Mouse (Mus musculus): ENCODE measurements around the gene Kcnj10.

Gene Kcnj10

DNA sequence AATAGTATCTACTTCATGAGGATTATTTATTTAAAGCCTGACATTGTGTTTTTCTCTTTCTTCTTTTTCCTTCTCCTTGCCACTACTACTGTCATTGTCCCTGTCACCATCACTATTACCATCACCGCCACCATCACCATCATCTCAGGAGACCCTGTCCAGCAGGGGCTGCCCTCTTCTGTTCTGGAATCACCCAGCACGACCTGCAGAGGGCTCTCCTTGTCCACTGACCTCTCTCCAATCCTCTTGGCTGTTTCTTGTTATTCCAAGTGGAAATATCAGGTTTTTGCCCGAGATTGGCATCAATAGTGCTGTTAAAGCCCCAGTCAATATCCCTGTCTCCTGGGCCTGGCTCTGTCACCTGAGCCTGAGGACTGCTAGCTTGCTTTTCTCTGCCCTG, 7.5 kb upstream of the Kcnj10 start:
- peak; percentile 25 for DNase-seq

DNA sequence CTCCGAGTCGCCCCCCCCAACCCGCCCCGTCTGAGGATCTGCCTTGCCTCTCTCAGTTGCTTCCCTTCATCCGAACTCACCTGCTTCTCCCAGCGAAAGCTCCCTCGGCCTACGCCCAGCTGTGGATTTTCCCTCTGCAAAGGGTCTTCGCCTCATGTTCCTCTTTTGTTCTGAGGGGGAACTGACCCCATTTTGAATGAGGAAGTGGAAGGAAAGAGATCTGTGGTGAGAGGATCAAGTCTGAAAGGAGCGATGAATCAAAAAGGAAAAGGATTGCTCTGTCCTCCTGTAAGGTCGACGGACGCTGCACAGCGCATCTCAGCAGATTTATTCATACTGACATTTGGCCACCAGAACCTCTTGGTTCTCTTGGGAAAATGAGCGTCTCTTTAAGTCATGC, 5.2 kb upstream of the Kcnj10 start:
- no peak for DNase-seq

DNA sequence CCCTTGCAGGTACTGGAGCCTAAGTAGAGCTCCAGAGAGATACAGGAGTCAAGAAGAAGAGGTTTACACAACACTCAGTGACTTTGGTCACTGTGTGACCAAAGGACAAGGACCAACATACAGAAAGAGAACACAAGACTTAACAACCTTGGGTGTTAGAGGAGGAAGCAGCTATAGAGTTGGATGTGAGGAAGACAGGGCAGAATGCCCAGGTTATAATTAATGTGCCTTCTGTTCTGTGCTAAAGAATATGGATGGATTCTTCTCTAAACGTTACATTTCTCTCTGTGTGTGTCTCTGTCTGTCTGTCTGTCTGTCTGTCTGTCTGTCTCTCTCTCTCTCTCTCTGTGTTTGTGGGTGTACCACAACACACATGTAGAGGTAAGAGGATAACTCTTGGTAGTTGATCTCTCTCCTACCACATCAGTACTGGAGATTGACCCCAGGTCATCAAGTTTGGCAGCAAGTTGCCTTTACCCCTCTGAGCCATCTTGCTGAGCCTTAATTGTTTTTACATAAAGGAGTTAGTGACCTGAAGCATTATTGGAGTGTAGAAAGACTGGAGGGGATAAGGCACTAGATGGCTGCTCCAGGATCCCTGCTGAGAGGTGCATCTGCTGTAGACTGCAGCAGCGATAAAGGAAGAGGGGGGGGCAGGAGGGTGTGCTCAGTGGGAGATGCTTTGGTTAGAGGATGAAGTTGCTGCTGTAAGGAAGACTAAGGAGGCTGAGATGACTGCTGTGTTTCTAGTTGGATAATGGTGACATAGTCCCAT, 3.4 kb upstream of the Kcnj10 start:
- no peak for DNase-seq

DNA sequence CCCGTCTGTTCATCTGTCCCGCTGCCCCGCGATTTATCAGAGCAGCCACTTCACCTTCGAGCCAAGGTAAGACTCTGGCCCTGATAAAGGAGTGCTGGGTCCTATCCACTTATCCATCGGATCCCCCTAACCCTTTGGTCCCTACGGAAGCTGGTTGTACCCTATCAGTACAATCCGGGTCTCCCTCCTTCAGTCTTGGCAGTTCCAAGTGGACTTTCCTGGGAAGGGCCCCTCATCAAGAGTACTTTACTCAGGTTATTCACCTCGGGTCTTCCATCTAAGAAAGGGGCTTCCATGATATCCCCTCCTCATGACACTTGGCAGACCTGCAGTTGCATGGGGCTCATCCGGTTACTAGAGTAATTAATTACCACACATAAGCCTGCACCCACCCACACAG, 376 bp downstream of the Kcnj10 start:
- no peak for DNase-seq

DNA sequence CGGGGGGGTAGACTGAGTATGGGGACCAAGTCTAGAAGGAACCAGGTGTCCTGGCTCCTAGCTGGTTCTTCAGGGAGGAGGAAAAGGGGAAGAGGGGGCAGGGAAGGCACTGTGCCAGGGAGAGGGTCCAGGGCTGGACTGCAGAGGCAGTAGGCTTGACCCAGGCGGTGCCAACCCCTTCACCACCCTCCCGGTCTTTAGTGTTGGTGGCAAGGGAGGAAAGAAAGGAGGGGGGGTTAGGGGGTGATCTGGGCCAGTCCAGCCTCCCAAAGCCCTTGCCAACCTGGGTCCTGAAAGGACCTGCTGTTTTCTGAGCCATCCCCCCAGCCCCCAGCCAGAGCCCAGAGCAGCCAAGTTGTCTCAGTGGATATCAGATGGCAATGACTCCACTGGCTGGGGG, 1.7 kb downstream of the Kcnj10 start:
- no peak for DNase-seq

DNA sequence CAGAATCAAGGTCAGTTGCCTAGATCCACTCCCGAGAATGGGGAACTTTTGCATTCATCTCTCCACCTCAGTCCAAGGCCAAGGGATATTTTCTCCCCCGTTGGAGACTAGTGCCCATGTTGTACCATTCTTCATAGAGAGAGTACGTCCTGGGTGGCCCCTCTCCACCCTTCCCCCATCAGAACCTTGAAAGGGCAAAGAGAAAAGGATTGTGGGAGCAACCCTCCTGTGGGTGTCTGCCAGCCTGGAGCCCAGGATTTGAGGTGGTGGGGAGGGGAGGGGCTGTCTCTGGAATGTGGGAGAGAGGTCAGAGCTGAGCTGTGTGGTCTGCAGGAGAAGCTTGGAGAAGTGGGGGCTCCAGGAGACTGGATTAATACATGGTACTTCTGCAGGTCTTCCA, 2.9 kb downstream of the Kcnj10 start:
- peak; percentile 22 for DNase-seq

DNA sequence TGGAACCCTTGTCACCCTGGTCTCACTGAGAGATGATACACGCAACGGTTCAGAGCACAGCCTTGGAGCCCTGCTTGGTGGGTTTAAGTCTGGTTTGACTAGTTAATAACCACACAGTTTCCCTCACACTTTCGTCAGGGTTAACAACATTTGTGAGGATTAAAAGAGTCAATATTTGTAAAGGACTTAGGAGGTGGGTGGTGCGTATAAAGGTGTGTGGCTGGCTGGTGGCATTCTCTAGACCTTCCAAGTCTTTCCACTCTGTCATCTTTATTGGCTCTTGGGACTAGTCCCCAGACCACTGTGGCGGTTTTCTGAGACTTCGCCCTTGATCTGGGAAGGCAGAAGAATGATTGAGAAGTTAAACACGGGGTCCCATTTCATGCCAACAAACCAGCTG, 3.8 kb downstream of the Kcnj10 start:
- DNase-seq = no peak

DNA sequence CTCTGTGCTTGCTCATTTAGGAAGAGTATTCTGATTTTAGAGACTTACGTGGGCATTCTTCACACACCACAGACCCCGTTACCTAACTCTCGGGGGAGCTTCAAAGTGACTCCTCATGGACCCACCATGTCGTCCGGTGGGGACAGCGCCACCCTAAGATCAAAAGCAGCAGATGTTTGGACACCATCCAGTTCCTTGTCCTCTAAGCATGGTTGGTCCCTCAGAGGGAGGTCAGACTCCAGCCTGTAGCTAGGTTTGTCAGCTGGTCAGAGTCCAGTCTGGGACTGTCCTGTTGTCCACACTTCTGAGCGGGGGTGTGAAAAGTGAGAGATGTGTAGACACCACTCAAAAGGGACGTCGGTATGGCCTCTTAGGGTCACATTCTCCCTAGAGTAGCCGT, 5.7 kb downstream of the Kcnj10 start:
- no peak for DNase-seq

DNA sequence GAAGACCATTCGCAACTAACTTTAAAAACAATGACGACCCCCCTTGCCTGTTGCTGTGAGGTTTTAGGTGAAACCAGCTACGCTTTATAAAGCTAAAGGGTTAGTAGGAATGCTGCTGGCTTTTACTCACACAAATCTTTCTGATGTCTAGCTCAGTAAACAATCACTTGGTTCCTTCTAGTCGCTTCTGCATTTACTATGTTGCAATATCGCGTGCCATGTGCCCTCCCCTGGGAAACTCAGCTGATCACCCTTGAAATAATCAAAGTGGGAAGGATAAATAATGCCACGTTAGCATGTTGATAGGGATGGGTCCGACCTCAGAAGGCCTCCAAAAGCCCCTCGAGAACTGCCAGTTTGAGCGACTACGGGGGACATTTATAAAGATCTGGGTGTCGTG, 6.4 kb downstream of the Kcnj10 start:
- DNase-seq = no peak

DNA sequence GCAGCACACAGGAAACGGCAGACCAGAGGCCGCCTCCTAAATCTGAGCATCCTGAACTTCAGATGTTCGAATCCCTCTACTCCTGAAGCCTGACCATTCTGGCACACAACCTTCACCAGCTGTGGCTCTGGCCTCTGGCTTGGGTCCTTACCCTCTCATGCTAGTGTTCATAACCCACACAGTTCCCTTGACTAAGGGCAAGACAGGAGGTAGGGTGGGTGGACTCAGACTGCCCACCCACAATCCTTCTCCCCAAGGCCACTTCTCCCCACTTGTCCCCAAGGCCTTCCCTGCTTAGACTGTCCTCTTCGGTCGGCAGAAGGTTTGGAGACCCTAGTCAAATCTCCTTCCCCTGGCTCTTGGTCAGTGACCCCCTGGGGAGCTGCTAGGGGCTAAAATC, 8.5 kb downstream of the Kcnj10 start:
- DNase-seq = no peak

DNA sequence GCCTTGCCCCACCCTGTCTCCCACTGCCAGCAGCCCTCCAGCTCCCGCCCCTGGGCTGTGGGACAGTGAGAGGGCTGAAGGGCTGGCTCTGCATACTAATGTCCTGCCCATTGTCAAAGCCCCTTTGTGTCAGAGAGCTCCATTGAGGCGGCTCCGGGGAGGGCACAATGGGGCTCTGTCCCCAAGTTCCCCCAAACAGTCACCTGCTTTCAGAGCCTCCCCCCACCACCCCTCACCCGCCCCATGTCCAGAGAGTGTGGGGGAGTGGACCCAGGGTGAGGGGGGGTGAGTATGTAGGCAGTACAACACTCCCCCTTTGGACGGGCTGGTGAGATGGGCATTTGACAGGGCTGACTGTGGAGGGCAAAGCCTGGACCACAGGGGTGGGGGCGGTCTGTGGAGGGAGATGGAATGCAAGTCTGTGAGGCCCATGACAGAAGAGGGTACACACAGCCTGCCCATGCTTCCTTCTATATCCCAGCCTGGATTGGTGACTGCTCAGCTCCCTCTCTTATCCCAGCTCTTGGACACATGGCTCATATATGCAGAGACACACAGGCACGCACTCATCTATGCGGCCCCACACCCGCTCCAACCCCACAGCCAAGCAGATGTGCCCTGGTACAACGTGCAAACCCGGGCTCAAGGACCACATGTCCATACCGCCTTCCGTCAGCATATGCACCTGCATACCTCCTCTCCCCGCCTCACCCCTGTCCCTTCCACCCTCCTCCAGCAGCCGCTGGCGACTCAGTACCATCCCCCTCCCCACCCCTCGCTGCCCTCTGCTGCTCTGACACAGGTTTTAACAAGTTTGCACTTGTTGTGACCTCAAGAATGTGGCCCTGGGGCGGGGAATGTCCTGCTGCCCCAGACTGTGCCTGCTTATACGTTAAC, 9.2 kb downstream of the Kcnj10 start:
- DNase-seq = peak; percentile 91

DNA sequence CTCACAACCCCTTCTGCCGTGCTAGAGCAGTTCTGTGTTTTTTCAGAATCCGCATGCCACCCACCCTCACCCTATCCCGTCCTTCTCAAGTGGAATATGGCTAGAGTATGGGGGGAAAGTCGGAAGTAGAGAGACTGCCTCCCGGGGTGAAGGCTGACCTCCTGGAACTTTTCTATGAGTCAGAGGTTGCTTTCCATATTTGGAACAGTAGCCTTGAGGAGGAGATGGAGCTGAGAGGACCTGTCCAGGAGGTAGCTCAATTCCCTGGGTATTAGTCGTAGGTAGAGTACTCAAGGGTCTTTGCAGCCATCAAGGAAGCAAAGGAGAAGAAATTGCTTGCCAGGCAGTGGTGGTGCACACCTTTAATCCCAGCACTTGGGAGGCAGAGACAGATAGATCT, 11.0 kb downstream of the Kcnj10 start:
- no peak for DNase-seq

DNA sequence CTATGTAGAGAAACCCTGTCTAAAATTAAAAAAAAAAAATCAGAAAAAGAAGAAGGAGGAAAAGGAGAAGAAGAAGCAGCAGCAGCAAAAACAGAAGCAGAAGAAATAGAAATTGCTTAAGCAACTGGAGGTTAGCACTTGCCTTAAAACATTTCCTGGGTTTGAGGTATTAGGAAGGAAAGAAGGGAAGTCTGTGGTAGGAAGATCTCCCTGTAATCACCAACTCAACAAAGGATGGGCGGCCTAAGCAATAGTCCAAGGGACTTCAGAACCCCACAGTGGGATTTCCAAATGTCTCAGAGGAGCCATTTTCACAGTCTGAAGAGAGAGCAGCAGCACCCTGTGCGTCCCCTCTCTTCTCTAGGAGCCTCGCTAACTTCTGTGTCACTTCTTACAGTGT, 11.4 kb downstream of the Kcnj10 start:
- no peak for DNase-seq

DNA sequence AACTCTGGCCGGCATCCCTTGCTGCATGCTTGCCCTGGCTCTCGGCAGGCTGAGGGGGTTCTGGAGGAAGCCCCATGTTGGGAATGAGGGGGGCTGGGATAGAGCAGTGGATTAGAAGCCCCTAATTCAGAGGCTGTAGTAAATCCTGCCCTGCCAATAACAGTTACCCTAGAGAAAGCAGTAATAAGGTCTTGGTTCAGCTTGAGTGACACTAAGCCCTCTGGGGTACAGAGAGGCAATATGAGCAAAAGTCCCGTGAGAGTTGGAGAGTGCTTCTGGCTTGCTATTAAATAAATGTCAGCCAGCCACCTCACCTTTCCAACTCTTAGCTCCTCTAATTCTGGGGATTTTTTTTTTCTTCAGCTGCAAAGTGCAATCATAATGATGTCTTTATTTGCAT, 14.3 kb downstream of the Kcnj10 start:
- DNase-seq = no peak

DNA sequence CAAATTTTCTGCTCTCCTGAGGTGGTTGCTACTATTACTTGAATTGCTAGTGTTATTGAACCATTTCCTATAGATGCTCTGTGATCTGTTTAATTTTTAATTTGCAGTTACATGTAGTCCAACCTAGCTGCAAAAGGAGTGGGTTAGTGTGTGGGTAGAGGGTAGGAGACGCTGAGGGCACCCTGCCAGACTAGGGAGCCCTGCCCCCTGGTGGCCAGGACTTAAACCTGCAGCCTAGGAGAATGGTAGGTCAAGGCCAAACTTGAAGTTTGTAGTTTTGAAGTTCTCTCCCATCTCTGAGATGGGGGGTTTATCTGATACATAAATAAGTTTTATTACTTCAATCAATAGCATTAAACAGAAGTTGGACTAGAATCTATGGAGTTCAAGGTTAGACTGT, 16.5 kb downstream of the Kcnj10 start:
- peak; percentile 79 for DNase-seq

DNA sequence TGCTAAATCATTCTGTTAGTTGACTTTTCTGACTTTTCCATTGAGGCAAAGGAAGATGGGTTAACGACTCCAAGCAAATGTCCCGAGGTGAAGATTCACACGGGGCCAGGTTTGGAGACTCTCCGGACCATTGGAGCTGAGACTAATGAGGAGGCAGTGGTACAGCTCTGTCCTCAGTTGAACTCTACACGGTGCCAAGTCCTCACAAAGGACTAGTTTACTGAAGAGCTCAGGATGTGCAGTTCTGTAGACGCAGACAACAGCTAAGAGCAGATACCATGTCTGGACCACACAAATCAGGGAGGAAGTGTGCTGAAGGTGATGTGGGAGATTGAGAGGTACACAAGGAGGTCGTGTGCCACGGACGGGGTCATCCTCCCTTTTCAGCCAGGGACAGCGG, 17.3 kb downstream of the Kcnj10 start:
- no peak for DNase-seq

DNA sequence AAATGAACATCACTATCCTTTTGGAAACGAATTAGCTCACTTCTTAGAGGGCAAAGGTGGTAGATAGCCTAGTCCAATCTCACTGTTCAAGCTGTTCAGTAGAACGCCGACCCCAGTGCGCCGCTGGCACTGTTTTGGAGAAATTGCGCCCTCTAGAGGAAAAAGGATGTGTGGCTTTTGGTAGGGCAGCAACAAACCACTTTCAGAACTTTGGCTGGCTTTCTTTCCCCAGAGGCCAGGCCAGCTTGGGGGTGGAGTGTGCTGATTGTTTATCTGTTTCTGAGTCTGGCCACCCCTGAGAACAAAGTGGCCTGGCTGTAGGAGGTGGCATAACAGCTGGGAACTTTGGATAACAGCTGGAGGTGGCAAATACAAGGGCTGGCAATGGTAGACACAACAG, 23.7 kb downstream of the Kcnj10 start:
- peak; percentile 50 for DNase-seq

DNA sequence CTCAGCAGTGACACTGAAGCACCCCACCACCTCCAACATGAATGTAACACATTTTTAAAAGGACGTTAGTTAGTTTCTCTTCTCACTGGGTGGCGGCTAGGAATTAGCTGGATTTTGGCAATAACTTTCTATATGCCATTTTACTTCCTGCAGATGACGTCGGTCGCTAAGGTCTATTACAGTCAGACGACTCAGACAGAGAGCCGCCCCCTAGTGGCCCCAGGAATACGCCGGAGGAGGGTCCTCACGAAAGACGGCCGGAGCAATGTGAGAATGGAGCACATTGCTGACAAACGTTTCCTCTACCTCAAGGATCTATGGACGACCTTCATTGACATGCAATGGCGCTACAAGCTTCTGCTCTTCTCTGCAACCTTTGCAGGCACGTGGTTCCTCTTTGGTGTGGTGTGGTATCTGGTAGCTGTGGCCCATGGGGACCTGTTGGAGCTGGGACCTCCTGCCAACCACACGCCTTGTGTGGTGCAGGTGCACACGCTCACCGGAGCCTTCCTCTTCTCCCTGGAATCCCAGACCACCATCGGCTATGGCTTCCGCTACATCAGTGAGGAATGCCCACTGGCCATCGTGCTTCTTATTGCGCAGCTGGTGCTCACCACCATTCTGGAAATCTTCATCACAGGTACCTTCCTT, 27.9 kb downstream of the Kcnj10 start:
- peak; percentile 74 for DNase-seq

DNA sequence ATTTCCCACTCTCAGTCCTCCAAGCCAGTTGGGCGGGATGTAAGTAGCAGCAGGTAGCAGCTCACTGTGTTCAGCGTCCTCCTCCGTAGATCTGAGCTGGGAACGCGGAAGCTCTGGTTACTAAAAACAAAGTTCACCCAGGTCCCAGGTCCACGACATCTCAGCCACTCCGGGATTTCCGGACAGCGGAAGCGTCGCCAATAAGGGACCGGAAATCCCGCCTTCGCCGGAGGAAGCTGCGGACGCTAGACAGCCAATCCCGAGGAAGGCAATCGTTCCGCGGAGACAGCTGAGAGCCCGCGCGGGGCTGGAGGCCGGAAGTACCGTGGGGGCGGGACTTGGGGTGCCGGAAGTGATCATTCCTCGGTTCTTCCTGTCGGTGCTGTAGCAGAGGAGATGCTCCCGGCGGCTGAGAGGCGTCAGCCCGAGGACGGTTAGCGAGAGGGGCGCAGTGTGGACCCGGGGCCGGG, 35.2 kb downstream of the Kcnj10 start, which contains the start of gene Pigm:
TSS of gene Pigm (plus strand) at position 349 of the 470 bp plus-strand sequence.
- DNase-seq = peak; percentile 99

DNA sequence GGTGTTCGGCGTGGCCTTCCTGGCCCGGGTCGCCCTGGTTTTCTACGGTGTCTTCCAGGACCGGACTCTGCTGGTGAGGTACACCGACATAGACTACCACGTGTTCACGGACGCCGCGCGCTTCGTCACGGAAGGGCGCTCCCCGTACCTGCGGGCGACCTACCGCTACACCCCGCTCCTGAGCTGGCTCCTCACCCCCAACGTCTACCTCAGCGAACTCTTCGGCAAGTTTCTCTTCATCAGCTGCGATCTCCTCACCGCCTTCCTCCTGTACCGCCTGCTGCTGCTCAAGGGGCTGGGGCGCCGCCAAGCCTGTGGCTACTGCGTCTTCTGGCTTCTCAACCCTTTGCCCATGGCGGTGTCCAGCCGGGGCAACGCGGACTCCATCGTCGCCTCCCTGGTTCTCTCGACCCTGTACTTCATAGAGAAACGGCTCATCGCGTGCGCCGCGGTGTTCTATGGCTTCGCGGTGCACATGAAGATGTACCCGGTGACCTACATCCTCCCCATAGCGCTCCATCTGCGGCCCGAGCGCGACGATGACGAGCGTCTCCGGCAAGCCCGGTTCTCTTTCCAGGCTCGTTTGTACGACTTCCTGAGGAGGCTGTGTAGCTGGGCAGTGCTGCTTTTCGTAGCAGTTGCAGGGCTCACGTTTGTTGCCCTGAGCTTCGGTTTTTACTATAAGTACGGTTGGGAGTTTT, 35.9 kb downstream of the Kcnj10 start:
- peak; percentile 52 for DNase-seq

DNA sequence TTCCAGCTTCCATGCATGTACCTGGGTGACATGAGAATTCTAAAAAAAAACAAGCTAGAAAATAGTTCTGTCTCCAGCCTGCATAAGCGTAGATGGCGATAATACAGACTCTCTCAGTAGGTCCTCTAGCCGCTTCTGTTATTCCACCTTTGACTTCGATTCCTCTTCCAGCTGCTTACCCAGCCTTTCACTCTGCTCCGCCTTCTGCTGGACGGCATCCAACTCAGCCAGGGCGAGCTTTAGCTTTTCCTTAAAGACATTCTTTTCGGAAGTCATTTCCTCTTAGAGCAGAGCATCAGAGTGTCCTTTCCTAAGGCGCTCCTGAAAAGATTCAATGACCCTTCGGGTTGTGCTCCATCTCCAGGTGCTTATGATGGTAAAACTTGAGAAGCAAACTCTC, 39.1 kb downstream of the Kcnj10 start:
- DNase-seq = peak; percentile 82

DNA sequence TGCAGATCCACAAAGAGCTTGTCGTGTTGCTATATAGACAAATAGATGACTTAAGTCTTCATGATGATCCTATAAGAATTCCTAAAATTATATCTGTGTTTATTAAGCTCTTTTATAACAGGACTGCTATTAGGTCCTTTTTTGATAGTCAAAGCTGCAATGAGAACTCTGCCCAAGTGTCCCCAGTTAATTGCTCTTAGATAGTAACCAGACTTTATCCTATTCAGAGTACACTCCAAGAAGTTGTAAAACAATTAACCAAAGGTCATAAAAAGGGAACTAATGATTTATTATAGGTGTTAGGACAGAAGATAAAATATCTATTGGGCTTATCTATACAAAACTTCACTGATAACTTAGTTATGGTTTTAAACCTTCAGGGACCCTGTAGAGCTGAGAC, 41.1 kb downstream of the Kcnj10 start:
- no peak for DNase-seq

DNA sequence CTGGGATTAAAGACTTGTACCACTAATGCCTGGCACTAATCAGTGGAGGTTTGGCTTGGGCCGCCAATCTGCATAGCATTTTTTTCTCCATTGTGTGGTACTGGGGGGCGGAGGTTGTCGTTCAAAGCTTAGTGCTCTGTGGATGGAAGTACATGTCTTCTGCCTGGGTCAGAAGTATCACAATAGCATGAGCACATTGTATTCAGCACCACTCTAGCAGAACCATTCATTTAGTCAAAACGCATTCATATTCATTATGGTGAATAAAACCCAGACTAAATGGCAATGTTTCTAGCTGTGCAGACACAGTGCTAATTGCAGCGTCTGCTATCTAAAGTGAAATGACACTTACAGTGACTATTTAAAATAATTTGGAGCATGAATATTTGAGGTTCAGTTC, 46.2 kb downstream of the Kcnj10 start:
- DNase-seq = no peak

All from kidney, postnatal 10 days (tissue).